Mouse (Mus musculus) c-Kit-positive CD71-positive TER-119-negative erythroid progenitor cells, embryonic 14.5 days (primary cell): Measurements from ENCODE around the gene Ripk1.
"Not testable (repeated sequence)": the region's sequence is repeated elsewhere in the genome, so short reads cannot be mapped to it uniquely, and the experiment has no call there.

Experiments used
- DNase-seq: peaks from one replicate; pipeline ENCODE4 v3.0.0-alpha.2; 2013; ENCODE audit warnings: low read depth

The Ripk1 gene

GRCm38 (mm10) chr13:34038056-34038432 lies 35.9 kb downstream of the Ripk1 start:
- peak; percentile 19 for DNase-seq

- DNase-seq = no peak
Measured at GRCm38 (mm10) chr13:34038901-34039341, 36.8 kb downstream of the Ripk1 start.

GRCm38 (mm10) chr13:34040091-34040490 lies 37.9 kb downstream of the Ripk1 start:
- no peak for DNase-seq

GRCm38 (mm10) chr13:34043716-34044393 lies 41.7 kb downstream of the Ripk1 start:
- DNase-seq = no peak

GRCm38 (mm10) chr13:34045511-34046249 lies 43.5 kb downstream of the Ripk1 start:
- no peak for DNase-seq

GRCm38 (mm10) chr13:34046421-34047012 lies 44.4 kb downstream of the Ripk1 start:
- peak; percentile 64 for DNase-seq

GRCm38 (mm10) chr13:34047526-34047925 lies 45.4 kb downstream of the Ripk1 start:
- no peak for DNase-seq

GRCm38 (mm10) chr13:34050479-34050878 lies 48.3 kb downstream of the Ripk1 start:
- DNase-seq = no peak

GRCm38 (mm10) chr13:34051692-34052091 lies 49.5 kb downstream of the Ripk1 start:
- DNase-seq = no peak

- DNase-seq = no peak
Measured at GRCm38 (mm10) chr13:34053673-34054282, 51.6 kb downstream of the Ripk1 start.

GRCm38 (mm10) chr13:34054391-34054790 lies 52.2 kb downstream of the Ripk1 start:
- DNase-seq = no peak

GRCm38 (mm10) chr13:34054983-34055382 lies 52.8 kb downstream of the Ripk1 start:
- no peak for DNase-seq

GRCm38 (mm10) chr13:34057252-34057651 lies 55.1 kb downstream of the Ripk1 start:
- no peak for DNase-seq

GRCm38 (mm10) chr13:34060061-34060460 lies 57.9 kb downstream of the Ripk1 start:
- DNase-seq = no peak

- DNase-seq = no peak
Measured at GRCm38 (mm10) chr13:34062466-34062865, 60.3 kb downstream of the Ripk1 start.

- DNase-seq = no peak
Measured at GRCm38 (mm10) chr13:34066351-34066750, 64.2 kb downstream of the Ripk1 start.

GRCm38 (mm10) chr13:34070296-34070695 lies 68.1 kb downstream of the Ripk1 start:
- no peak for DNase-seq

- DNase-seq = no peak
Measured at GRCm38 (mm10) chr13:34071836-34072235, 69.7 kb downstream of the Ripk1 start.

GRCm38 (mm10) chr13:34072847-34073246 lies 70.7 kb downstream of the Ripk1 start:
- DNase-seq = no peak

- not testable (repeated sequence) for DNase-seq
Measured at GRCm38 (mm10) chr13:34074441-34074840, 72.3 kb downstream of the Ripk1 start.

- DNase-seq = not testable (repeated sequence)
Measured at GRCm38 (mm10) chr13:34075893-34076292, 73.7 kb downstream of the Ripk1 start.
